Mouse (Mus musculus): ENCODE data around the gene Tctn3. TPM values are rescaled to one million over a fixed set of nuclear protein-coding genes. Genes with fewer than 3 reads are reported as not detected.
"Not testable (repeated sequence)": the region's sequence is repeated elsewhere in the genome, so short reads cannot be mapped to it uniquely, and the experiment has no call there.

Tctn3 gene
- total RNA-seq, 2 experiments from 2014 or later: 20.7 to 22.4 TPM

GRCm38 (mm10) chr19:40586908-40587307 is 25.1 kb downstream of the Tctn3 start:
- Histone ChIP-seq H3K27ac (no peak overlapping the region), H3K4me3 (no peak overlapping the region)
- DNase-seq (ENCODE audit: extremely low spot score in 1 of 2, low spot score in 2 of 2): no peak
- intact Hi-C loops (cut with DNase I): loop anchor here (10.0 kb wide), 1 partner anchor 248 kb away; the partner anchor contains the start of gene Ccnj
- TF ChIP-seq CTCF (IDR thresholded peaks at IDR 0.05): no peak

- no peak for DNase-seq (ENCODE audit: extremely low spot score in 1 of 2, low spot score in 2 of 2)
- intact Hi-C loops (cut with DNase I): loop anchor here (10.0 kb wide), 1 partner anchor 253 kb away; the partner anchor contains the start of gene Ccnj
- Histone ChIP-seq H3K27ac (no peak overlapping the region), H3K4me3 (no peak overlapping the region)
- TF ChIP-seq CTCF (IDR thresholded peaks at IDR 0.05): no peak
Observed at GRCm38 (mm10) chr19:40581662-40582061, 30.4 kb downstream of the Tctn3 start.

GRCm38 (mm10) chr19:40580902-40581301 is 31.1 kb downstream of the Tctn3 start:
- intact Hi-C loops (cut with DNase I): loop anchor here (10.0 kb wide), 1 partner anchor 254 kb away; the partner anchor contains the start of gene Ccnj
- Histone ChIP-seq H3K4me3 (no peak overlapping the region), H3K27ac (no peak overlapping the region)
- no peak for TF ChIP-seq CTCF (IDR thresholded peaks at IDR 0.05)
- no peak for DNase-seq (ENCODE audit: extremely low spot score in 1 of 2, low spot score in 2 of 2)

- no peak for DNase-seq (ENCODE audit: extremely low spot score in 1 of 2, low spot score in 2 of 2)
- no peak overlapping the region for H3K4me3 ChIP-seq
- H3K27ac ChIP-seq: no peak overlapping the region
- no peak for TF ChIP-seq CTCF (IDR thresholded peaks at IDR 0.05)
- intact Hi-C loops (cut with DNase I): no loop called here
Observed at GRCm38 (mm10) chr19:40575438-40575837, 36.6 kb downstream of the Tctn3 start.

GRCm38 (mm10) chr19:40570726-40571125 is 41.3 kb downstream of the Tctn3 start:
- intact Hi-C loops (cut with DNase I): no loop called here
- H3K27ac ChIP-seq: no peak overlapping the region
- no peak overlapping the region for H3K4me3 ChIP-seq
- TF ChIP-seq CTCF (IDR thresholded peaks at IDR 0.05): no peak
- no peak for DNase-seq (ENCODE audit: extremely low spot score in 1 of 2, low spot score in 2 of 2)

- intact Hi-C loops (cut with DNase I): no loop called here
- DNase-seq (ENCODE audit: extremely low spot score in 1 of 2, low spot score in 2 of 2): no peak
- TF ChIP-seq CTCF (IDR thresholded peaks at IDR 0.05): no peak
- Histone ChIP-seq H3K27ac (no peak overlapping the region), H3K4me3 (no peak overlapping the region)
Observed at GRCm38 (mm10) chr19:40567616-40568015, 44.4 kb downstream of the Tctn3 start.

- intact Hi-C loops (cut with DNase I): no loop called here
- Histone ChIP-seq H3K4me3 (no peak overlapping the region), H3K27ac (no peak overlapping the region)
- no peak for TF ChIP-seq CTCF (IDR thresholded peaks at IDR 0.05)
- DNase-seq (ENCODE audit: extremely low spot score in 1 of 2, low spot score in 2 of 2): no peak
Observed at GRCm38 (mm10) chr19:40563880-40564645, 48.0 kb downstream of the Tctn3 start.

- H3K4me3 ChIP-seq; intact Hi-C loops (cut with DNase I); DNase-seq (ENCODE audit: extremely low spot score in 1 of 2, low spot score in 2 of 2); H3K27ac ChIP-seq: not testable (repeated sequence)
Observed at GRCm38 (mm10) chr19:40561521-40561920, 50.5 kb downstream of the Tctn3 start.

GRCm38 (mm10) chr19:40556029-40556428 is 56.0 kb downstream of the Tctn3 start:
- intact Hi-C loops (cut with DNase I): no loop called here
- no peak overlapping the region for H3K4me3 ChIP-seq
- no peak for TF ChIP-seq CTCF (IDR thresholded peaks at IDR 0.05)
- no peak overlapping the region for H3K27ac ChIP-seq
- no peak for DNase-seq (ENCODE audit: extremely low spot score in 1 of 2, low spot score in 2 of 2)

GRCm38 (mm10) chr19:40555136-40555535 is 56.9 kb downstream of the Tctn3 start:
- no peak overlapping the region for H3K27ac ChIP-seq
- TF ChIP-seq CTCF (IDR thresholded peaks at IDR 0.05): no peak
- no peak for DNase-seq (ENCODE audit: extremely low spot score in 1 of 2, low spot score in 2 of 2)
- no peak overlapping the region for H3K4me3 ChIP-seq
- intact Hi-C loops (cut with DNase I): no loop called here

- H3K27ac ChIP-seq: no peak overlapping the region
- no peak for DNase-seq (ENCODE audit: extremely low spot score in 1 of 2, low spot score in 2 of 2)
- intact Hi-C loops (cut with DNase I): no loop called here
- no peak for TF ChIP-seq CTCF (IDR thresholded peaks at IDR 0.05)
- no peak overlapping the region for H3K4me3 ChIP-seq
Observed at GRCm38 (mm10) chr19:40554343-40554742, 57.7 kb downstream of the Tctn3 start.

- no peak for DNase-seq (ENCODE audit: extremely low spot score in 1 of 2, low spot score in 2 of 2)
- intact Hi-C loops (cut with DNase I): no loop called here
- TF ChIP-seq CTCF (IDR thresholded peaks at IDR 0.05): no peak
- Histone ChIP-seq H3K4me3 (no peak overlapping the region), H3K27ac (no peak overlapping the region)
Observed at GRCm38 (mm10) chr19:40553849-40554248, 58.2 kb downstream of the Tctn3 start.

All from left cerebral cortex, adult 2 months (tissue).